Mouse (Mus musculus): ENCODE measurements around the gene Eno2.

Gene Eno2

GRCm38 (mm10) chr6:124759259-124759658, 10.2 kb downstream of the Eno2 start:
- in situ Hi-C loops (cut with MboI): no loop called here

- in situ Hi-C loops (cut with MboI): no loop called here
These were observed 10.6 kb downstream of the Eno2 start for GRCm38 (mm10) chr6:124758849-124759232.

- in situ Hi-C loops (cut with MboI): no loop called here
These were observed 11.3 kb downstream of the Eno2 start for GRCm38 (mm10) chr6:124757909-124758848.

GRCm38 (mm10) chr6:124757351-124757880, 12.1 kb downstream of the Eno2 start:
- in situ Hi-C loops (cut with MboI): no loop called here

- in situ Hi-C loops (cut with MboI): no loop called here
These were observed 12.7 kb downstream of the Eno2 start for GRCm38 (mm10) chr6:124756652-124757350.

GRCm38 (mm10) chr6:124755831-124756595, 13.5 kb downstream of the Eno2 start, which contains the start of the genes Gm45234 and Atn1:
Gm45234 (minus strand) TSS chr6:124756021.
Atn1 (minus strand) TSS chr6:124756524.
- in situ Hi-C loops (cut with MboI): no loop called here

- in situ Hi-C loops (cut with MboI): no loop called here
These were observed 14.2 kb downstream of the Eno2 start for GRCm38 (mm10) chr6:124755306-124755705.

- in situ Hi-C loops (cut with MboI): no loop called here
These were observed 15.6 kb downstream of the Eno2 start for GRCm38 (mm10) chr6:124753861-124754260.

GRCm38 (mm10) chr6:124750405-124750804, 19.1 kb downstream of the Eno2 start:
- in situ Hi-C loops (cut with MboI): no loop called here

- in situ Hi-C loops (cut with MboI): no loop called here
These were observed 22.5 kb downstream of the Eno2 start for GRCm38 (mm10) chr6:124746654-124747632.

GRCm38 (mm10) chr6:124746296-124746605, 23.2 kb downstream of the Eno2 start:
- in situ Hi-C loops (cut with MboI): no loop called here

GRCm38 (mm10) chr6:124745490-124746295, 23.8 kb downstream of the Eno2 start:
- in situ Hi-C loops (cut with MboI): no loop called here

GRCm38 (mm10) chr6:124744755-124745321, 24.6 kb downstream of the Eno2 start:
- in situ Hi-C loops (cut with MboI): no loop called here

- in situ Hi-C loops (cut with MboI): no loop called here
These were observed 25.8 kb downstream of the Eno2 start for GRCm38 (mm10) chr6:124743647-124744046.

GRCm38 (mm10) chr6:124742839-124743514, 26.5 kb downstream of the Eno2 start:
- in situ Hi-C loops (cut with MboI): no loop called here

GRCm38 (mm10) chr6:124741842-124742241, 27.6 kb downstream of the Eno2 start:
- in situ Hi-C loops (cut with MboI): no loop called here

- in situ Hi-C loops (cut with MboI): no loop called here
These were observed 28.3 kb downstream of the Eno2 start, which contains the start of gene Grcc10 for GRCm38 (mm10) chr6:124740888-124741761. Grcc10 (minus strand) TSS chr6:124741374.
